Mouse (Mus musculus) heart, embryonic 11.5 days (tissue): Measurements from ENCODE around the gene Zbtb22. TPM values are rescaled to one million over a fixed set of nuclear protein-coding genes. Genes with fewer than 3 reads are reported as not detected.

Experiments used
- ATAC-seq: fragments of 200-750 bp; cut with Nextera tagmentation; replicated peaks from 2 replicates; pipeline ENCODE4 v1.8.0; 2017; ENCODE audit warnings: moderate library complexity; ENCODE audit not compliant: insufficient number of reproducible peaks, low FRiP score, low TSS enrichment
- H3K27ac ChIP-seq: fragments of 300-500 bp; sonication (generic); 2 replicates; pipeline ENCODE4 v1.5.1; 2014; ENCODE audit warnings: mild to moderate bottlenecking, low read depth, low read length
- H3K27me3 ChIP-seq: fragments of 300-500 bp; sonication (generic); 2 replicates; pipeline ENCODE4 v1.6.1; 2014; ENCODE audit warnings: mild to moderate bottlenecking, low read length, mixed read lengths; ENCODE audit not compliant: control insufficient read depth, insufficient read depth
- H3K36me3 ChIP-seq: fragments of 300-500 bp; sonication (generic); 2 replicates; pipeline ENCODE4 v1.6.1; 2014; ENCODE audit warnings: mild to moderate bottlenecking, low read length, moderate library complexity, mixed read lengths; ENCODE audit not compliant: control insufficient read depth, insufficient read depth
- H3K4me1 ChIP-seq: fragments of 300-500 bp; sonication (generic); 2 replicates; pipeline ENCODE4 v1.6.1; 2014; ENCODE audit warnings: low read length; ENCODE audit not compliant: control insufficient read depth, insufficient read depth
- H3K4me2 ChIP-seq: fragments of 300-500 bp; sonication (generic); 2 replicates; pipeline ENCODE4 v1.6.1; 2014; ENCODE audit warnings: mild to moderate bottlenecking, moderate library complexity
- H3K4me3 ChIP-seq: fragments of 300-500 bp; sonication (generic); 2 replicates; pipeline ENCODE4 v1.5.1; 2014; ENCODE audit warnings: low read depth, low read length
- H3K9ac ChIP-seq: fragments of 300-500 bp; sonication (generic); 2 replicates; pipeline ENCODE4 v1.6.1; 2014; ENCODE audit warnings: mild to moderate bottlenecking, low read depth, low read length, moderate library complexity
- H3K9me3 ChIP-seq: fragments of 300-500 bp; sonication (generic); replicated peaks from 2 replicates; pipeline ENCODE4 v1.6.1; 2016; ENCODE audit warnings: low read length; ENCODE audit not compliant: control insufficient read depth
- WGBS: fragments of 180-500 bp; shearing (Covaris S2); extraction: QIAGEN DNeasy Blood & Tissue Kit; methylation state at CpG from one replicate; pipeline ENCODE4 v1.1.7; 2014; ENCODE audit not compliant: insufficient replicate concordance; 5-methylcytosine and 5-hydroxymethylcytosine counted together
- polyA plus RNA-seq: library from polyadenylated mRNA; unstranded; fragments of >200 nt; fragmentation: Nextera tagmentation; extraction: Ambion mirVana; gene quantifications from 2 replicates; pipeline ENCODE4 v1.2.1, GENCODE M21; 2014

Gene Zbtb22
- polyA plus RNA-seq, 1 experiment from 2014 or later = 7.8 TPM

DNA sequence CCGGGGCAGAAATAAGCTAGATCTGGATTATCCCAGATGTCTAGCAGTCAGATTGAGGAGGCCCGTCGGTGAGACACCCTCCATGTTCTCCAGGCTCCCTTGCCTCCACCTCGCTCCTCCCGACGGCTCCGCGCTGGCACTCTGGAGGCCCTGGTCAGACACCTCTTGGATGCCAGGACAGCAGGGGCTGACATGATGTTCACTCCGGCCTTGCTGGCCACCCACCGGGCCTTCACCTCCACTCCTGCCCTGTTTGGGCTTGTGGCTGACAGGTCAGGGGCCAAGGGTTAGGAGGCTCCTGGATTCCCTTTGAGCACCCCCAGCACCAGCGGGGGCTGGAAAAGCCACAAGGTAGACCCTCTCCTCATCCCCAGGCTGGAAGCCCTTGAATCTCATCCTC is 16.2 kb downstream of the Zbtb22 start:
- Histone ChIP-seq H3K9ac (no peak overlapping the region; the same call in 1 of the 2 replicates), H3K4me2 (no peak overlapping the region), H3K27me3 (no peaks in the 10 kb centered on the region), H3K4me3 (no peak overlapping the region), H3K9me3 (no peaks in the 10 kb centered on the region), H3K27ac (no peak overlapping the region), H3K4me1 (peaks cover 15% of the 10 kb centered on the region), H3K36me3 (peaks cover 21% of the 10 kb centered on the region)
- no peak for ATAC-seq
- 87% methylated on average over 11 of the region's 11 CpGs for WGBS

DNA sequence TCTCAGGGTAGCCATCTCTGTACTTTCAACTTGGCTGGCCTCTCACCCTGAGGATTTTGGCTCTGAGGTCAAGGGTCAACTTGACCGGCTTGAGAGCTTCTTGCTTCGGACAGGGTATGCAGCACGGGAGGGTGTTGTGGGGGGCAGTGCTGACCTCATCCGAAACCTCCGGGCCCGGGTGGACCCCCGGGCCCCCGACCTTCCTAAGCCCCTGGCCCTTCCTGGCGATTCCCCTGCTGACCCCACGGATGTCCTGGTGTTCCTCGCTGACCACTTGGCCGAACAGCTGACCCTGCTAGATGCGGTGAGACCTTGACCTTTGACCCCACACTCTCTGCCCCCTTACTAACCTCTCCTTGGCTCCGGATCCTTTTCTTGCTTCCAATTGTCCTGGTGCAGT is 16.7 kb downstream of the Zbtb22 start:
- Histone ChIP-seq H3K36me3 (peaks cover 25% of the 10 kb centered on the region), H3K27ac (no peak overlapping the region), H3K4me2 (no peak overlapping the region), H3K9ac (no peak overlapping the region), H3K4me1 (peaks cover 15% of the 10 kb centered on the region), H3K4me3 (no peak overlapping the region), H3K9me3 (no peaks in the 10 kb centered on the region), H3K27me3 (no peaks in the 10 kb centered on the region)
- no peak for ATAC-seq
- 88% methylated on average over 14 of the region's 14 CpGs for WGBS

GRCm38 (mm10) chr17:33932970-33933369 is 17.3 kb downstream of the Zbtb22 start:
- ATAC-seq = no peak
- no peaks in the 10 kb centered on the region for H3K9me3 ChIP-seq
- no peak overlapping the region for H3K9ac ChIP-seq
- H3K27me3 ChIP-seq = no peaks in the 10 kb centered on the region
- peaks cover 15% of the 10 kb centered on the region for H3K4me1 ChIP-seq
- H3K4me2 ChIP-seq = no peak overlapping the region
- no peak overlapping the region for H3K4me3 ChIP-seq
- no peak overlapping the region for H3K27ac ChIP-seq
- 92% methylated on average over 15 of the region's 15 CpGs for WGBS
- H3K36me3 ChIP-seq = peaks cover 25% of the 10 kb centered on the region

DNA sequence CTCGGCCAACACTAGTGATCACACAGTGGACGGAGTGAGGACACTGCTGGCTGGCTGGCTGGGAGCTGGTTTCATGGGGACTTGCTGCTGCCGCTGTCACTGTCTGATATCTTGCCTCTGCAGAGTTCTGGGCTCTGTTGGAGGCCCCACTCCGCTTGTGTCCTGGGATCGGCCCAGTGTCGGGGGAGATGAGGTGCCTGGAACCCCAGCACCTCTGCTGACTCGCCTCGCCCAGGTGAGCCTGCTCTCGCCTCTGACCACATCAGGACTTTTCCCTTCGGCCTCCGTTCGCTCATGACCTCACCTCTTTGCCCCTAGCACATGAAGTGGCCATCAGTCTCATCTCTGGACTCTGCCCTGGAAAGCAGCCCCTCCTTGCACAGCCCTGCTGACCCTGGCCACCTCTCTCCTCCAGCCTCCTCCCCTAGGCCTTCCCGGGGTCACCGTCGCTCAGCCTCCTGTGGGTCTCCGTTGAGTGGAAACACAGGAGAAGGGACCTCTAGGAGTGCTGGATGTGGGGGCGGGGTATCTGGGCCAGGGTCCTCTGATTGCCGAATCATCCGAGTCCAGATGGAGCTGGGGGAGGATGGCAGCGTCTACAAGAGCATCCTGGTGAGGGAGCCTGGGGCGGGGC is 19.8 kb downstream of the Zbtb22 start:
- no peak overlapping the region for H3K4me2 ChIP-seq
- WGBS = 82% methylated on average over 21 of the region's 21 CpGs
- H3K27ac ChIP-seq = no peak overlapping the region
- peaks cover 25% of the 10 kb centered on the region for H3K36me3 ChIP-seq
- no peak overlapping the region for H3K9ac ChIP-seq
- ATAC-seq = no peak
- no peak overlapping the region for H3K4me3 ChIP-seq
- no peaks in the 10 kb centered on the region for H3K9me3 ChIP-seq
- no peaks in the 10 kb centered on the region for H3K27me3 ChIP-seq
- peaks cover 17% of the 10 kb centered on the region for H3K4me1 ChIP-seq

GRCm38 (mm10) chr17:33936993-33937392 is 21.3 kb downstream of the Zbtb22 start:
- no peak overlapping the region for H3K4me3 ChIP-seq
- peaks cover 25% of the 10 kb centered on the region for H3K36me3 ChIP-seq
- no peak overlapping the region for H3K9ac ChIP-seq
- 78% methylated on average over 15 of the region's 15 CpGs for WGBS
- H3K4me2 ChIP-seq = no peak overlapping the region
- no peaks in the 10 kb centered on the region for H3K9me3 ChIP-seq
- peaks cover 13% of the 10 kb centered on the region for H3K4me1 ChIP-seq
- ATAC-seq = no peak
- H3K27me3 ChIP-seq = no peaks in the 10 kb centered on the region
- H3K27ac ChIP-seq = no peak overlapping the region

- H3K9ac ChIP-seq = no peak overlapping the region
- peak overlapping the region; percentile 84 for H3K4me2 ChIP-seq
- H3K4me1 ChIP-seq = peaks cover 13% of the 10 kb centered on the region
- H3K27ac ChIP-seq = no peak overlapping the region
- no peaks in the 10 kb centered on the region for H3K9me3 ChIP-seq
- no peak overlapping the region; the same call in 1 of the 2 replicates for H3K4me3 ChIP-seq
- 77% methylated on average over 11 of the region's 11 CpGs for WGBS
- no peaks in the 10 kb centered on the region for H3K27me3 ChIP-seq
- no peak for ATAC-seq
- H3K36me3 ChIP-seq = peaks cover 15% of the 10 kb centered on the region
These were observed 23.1 kb downstream of the Zbtb22 start for GRCm38 (mm10) chr17:33938783-33939182.

- no peak within 1 kb of the TSS for H3K27ac ChIP-seq
- peak within 1 kb of the TSS; percentile 84 for H3K4me2 ChIP-seq
- under 1% methylated on average over 36 of the region's 36 CpGs for WGBS
- H3K27me3 ChIP-seq = no peaks in the 10 kb centered on the region
- H3K9ac ChIP-seq = peak within 1 kb of the TSS; percentile 87
- no peaks in the 10 kb centered on the region for H3K9me3 ChIP-seq
- peaks cover 17% of the 10 kb centered on the region for H3K36me3 ChIP-seq
- H3K4me3 ChIP-seq = peak within 1 kb of the TSS; percentile 88
- peaks cover 13% of the 10 kb centered on the region for H3K4me1 ChIP-seq
- peak; percentile 77 for ATAC-seq
These were observed 24.6 kb downstream of the Zbtb22 start, which contains the start of the genes Pfdn6 and Wdr46 for GRCm38 (mm10) chr17:33940206-33940805. TSS of gene Pfdn6 (minus strand) at chr17:33940343. TSS of gene Wdr46 (plus strand) at chr17:33940660.

DNA sequence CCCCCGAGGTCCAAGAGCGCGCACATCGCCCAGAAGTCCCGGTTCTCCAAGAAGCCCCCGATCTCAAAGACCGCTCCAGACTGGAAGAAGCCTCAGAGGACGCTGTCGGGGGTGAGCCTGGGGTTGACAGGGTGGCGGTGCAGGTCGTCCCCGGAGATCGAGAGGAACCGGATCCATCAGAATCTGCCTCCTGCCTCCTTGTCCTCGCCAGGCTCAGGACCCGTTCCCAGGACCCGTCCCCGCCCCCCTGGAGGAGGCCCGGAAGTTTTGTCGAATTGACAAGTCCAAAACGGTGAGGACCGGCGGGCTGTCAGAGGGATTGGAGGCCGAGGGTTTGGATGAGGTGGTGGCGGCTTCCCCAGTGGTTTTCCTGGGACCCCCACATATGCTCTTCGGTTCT is 25.3 kb downstream of the Zbtb22 start:
- Histone ChIP-seq H3K27ac (no peak overlapping the region), H3K9me3 (no peaks in the 10 kb centered on the region), H3K9ac (peak overlapping the region; percentile 87), H3K4me2 (peak overlapping the region; percentile 84), H3K27me3 (no peaks in the 10 kb centered on the region), H3K36me3 (peaks cover 14% of the 10 kb centered on the region), H3K4me1 (peaks cover 13% of the 10 kb centered on the region), H3K4me3 (peak overlapping the region; percentile 88)
- WGBS = 3% methylated on average over 26 of the region's 26 CpGs
- no peak for ATAC-seq

- Histone ChIP-seq H3K4me2 (peak overlapping the region; percentile 84), H3K9me3 (no peaks in the 10 kb centered on the region), H3K27ac (no peak overlapping the region), H3K27me3 (no peaks in the 10 kb centered on the region), H3K4me1 (peaks cover 13% of the 10 kb centered on the region), H3K4me3 (peak overlapping the region; percentile 88), H3K9ac (peak overlapping the region; percentile 87), H3K36me3 (peaks cover 16% of the 10 kb centered on the region)
- no peak for ATAC-seq
- 48% methylated on average over 19 of the region's 19 CpGs for WGBS
These were observed 25.7 kb downstream of the Zbtb22 start for GRCm38 (mm10) chr17:33941381-33941780.
